Mouse (Mus musculus) lung, postnatal 4 days (tissue): ENCODE data around the gene Rbm18.

Source experiments
- DNase-seq, 2 experiments: peaks; one replicate each; pipeline ENCODE4 v3.0.0; 2021

Gene Rbm18

DNA sequence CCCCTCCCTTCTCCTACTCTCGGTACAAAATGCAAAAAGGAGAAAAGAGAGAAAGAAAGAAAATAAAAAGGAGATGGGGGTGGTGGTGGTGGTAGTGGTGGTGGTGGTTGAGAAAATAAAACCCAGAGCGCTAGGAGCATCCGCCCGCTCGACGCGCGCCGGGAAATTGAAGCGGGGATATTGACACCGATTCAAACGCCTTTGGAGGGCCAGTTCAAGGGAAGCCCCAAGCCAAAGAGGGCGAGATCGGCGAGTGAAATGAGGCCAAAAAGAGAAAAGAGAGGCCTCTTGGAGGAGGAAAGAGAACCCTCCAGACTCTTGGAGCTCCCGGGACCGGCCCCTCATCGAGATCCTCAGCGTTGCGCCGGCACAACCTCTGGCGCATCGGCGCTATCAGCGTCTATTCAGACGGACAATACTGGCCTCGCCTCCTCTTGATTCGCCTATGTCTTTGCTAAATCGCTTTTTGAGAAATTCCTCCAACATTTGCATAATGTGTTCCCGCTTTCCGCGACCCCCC lies 32.1 kb downstream of the Rbm18 start:
- no peak for DNase-seq

GRCm38 (mm10) chr2:36103555-36104367 lies 32.8 kb downstream of the Rbm18 start:
- DNase-seq: peak; percentile 24 to 32

- DNase-seq: no peak
Measured at GRCm38 (mm10) chr2:36103069-36103554, 33.5 kb downstream of the Rbm18 start.

DNA sequence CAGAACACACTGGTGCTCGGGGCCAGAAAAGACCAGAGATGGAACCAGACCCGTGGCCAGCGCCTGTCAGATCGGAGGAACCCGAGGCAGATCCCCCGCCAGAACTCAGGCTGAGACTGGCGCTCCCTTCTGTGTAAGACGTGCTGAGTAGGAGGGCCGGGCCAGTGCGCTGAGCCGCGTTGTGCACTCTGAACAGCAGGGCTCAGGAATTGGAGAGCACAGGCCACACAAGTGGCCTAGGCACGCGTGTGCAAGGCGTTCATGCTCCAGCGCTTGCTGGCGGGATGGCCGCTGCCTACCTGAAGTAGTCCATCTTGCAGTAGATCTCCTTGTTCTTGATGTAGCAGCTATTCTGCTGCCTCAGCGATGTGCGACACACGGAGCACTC lies 34.0 kb downstream of the Rbm18 start:
- peak; percentile 32 to 39 for DNase-seq

GRCm38 (mm10) chr2:36101866-36102558 lies 34.6 kb downstream of the Rbm18 start:
- no peak for DNase-seq

DNA sequence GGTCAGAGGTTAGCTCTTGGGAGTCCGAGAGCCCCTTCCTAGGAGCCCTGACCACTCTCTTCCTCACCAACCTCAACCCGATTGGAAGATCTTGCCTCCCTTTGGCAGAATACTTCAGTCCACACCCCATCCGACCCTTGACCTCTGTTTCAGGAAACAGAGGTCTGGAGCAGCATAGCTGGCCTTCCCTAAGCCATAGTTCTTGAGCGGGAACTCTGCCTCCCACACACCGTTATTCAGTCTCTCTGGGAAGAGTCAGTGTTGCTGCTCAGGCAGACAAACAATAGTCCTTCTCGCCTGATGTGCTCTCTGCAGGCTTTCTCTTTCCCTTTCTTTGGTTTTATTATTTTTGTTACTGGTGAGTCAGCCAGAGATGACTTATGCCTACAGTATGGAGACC lies 36.8 kb downstream of the Rbm18 start:
- no peak for DNase-seq

DNA sequence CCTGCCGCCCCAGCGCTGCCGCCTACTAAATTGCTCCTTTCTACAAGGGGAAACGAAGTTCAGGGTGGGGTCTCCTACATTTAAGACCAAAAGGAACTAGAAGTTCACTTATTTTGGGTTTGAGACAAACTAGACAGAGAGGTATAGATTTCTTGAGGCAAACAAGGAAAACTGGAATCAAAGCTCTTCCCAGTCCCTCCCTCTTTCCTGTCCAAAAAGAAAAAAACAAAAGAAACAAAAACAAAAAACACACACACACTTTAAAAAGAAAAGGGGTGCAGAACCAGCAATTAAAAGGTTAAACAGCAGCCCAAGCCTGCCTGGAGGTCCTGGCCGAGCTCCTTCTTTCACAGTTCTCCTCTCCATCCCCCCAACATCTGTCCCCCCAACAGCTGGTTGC lies 38.6 kb downstream of the Rbm18 start:
- no peak for DNase-seq

DNA sequence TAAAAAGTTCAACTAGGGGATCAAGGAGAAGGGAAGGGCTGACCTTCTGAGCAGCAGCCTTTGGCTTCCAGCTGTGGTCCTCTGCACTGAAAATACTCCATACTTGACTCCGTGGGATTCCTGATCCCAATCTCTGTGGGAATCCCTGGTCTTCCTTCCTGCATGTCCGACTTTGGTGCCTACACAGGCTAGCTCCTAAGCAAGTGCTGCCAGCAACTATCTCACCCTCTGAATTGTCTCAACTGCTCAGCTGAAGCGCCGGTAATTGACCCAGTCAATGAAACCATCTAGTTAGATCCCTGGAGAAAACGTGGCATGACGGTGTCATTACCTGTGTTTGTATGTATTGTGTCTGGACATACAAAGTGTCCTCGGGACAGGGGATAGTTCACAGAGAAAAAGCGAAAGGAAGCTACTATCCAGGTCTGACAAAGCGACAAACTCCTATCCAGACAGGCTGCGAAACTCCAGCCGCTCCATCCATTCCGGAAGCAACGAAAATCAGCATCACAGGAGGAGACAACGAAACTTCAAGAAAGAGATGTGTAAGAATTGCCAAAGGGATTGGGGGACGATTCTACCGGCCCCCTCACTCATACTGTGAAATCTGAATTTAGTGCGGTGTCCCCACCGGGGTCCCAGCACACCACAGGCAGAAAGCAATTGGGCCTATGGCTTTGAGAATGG lies 39.3 kb downstream of the Rbm18 start:
- no peak for DNase-seq

GRCm38 (mm10) chr2:36093914-36094475 lies 42.6 kb downstream of the Rbm18 start:
- no peak for DNase-seq

- DNase-seq: no peak
Measured at GRCm38 (mm10) chr2:36093301-36093700, 43.3 kb downstream of the Rbm18 start.

DNA sequence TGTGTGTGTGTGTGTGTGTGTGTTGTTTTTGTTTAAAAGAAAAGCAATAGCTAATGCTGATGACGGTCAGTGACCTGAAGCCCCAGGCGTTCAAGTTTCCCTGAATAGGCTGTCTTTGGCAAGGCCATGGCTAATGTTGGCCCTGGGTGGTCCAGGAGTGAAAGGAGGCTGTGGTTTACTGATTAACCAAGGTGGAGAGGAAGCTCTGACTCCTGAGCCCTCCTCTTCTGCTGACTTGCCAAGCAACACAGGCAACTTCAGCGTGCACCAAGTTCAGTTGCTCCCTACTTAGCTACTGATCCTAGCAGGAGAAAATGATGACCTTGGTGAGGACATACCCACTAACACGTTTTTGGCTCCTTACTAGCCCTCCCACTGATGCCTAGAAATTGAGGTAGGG lies 43.8 kb downstream of the Rbm18 start:
- no peak for DNase-seq

GRCm38 (mm10) chr2:36090853-36091741 lies 45.5 kb downstream of the Rbm18 start:
- peak; percentile 53 to 61 for DNase-seq

- no peak for DNase-seq
Measured at GRCm38 (mm10) chr2:36089190-36089589, 47.4 kb downstream of the Rbm18 start.

DNA sequence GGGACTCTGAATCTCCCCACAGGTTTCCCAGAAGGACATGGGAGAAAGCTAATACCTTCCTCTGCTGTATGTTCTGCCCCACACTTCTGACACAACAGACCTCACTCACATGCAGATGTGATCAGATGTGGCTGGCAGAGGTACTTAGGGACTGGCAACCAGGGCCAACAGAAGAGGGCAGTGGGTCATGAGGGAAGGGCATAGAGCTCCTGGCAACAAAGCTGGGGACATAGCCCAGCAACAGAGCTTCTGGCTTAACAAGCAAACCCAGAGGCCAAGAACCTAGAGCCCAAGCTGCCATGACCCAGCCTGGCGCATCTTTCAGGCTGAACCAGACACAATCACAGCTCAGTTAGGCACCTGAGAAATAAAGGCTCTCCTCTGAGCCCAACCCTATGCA lies 51.5 kb downstream of the Rbm18 start:
- DNase-seq: no peak

GRCm38 (mm10) chr2:36082802-36083580 lies 53.6 kb downstream of the Rbm18 start:
- no peak for DNase-seq

DNA sequence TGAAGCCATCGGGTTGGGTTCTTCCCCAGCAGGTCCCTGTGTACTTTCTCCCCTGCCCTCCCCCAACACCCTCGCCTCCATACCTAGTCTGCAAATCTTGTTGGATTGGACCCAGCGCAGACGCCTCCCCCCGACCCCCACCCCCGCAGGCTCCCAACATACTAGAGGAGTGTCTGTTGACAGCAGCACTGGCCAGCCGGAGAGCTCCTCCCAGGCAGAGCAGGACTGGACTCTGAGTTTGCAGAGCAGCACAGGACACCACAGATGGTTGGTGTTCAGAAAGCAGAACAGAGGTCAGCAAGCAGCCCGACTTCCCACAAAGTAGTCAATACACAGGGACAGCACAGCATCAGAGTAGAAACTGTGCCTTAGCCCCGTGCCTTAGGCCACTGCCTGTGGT lies 55.1 kb downstream of the Rbm18 start:
- DNase-seq: no peak

DNA sequence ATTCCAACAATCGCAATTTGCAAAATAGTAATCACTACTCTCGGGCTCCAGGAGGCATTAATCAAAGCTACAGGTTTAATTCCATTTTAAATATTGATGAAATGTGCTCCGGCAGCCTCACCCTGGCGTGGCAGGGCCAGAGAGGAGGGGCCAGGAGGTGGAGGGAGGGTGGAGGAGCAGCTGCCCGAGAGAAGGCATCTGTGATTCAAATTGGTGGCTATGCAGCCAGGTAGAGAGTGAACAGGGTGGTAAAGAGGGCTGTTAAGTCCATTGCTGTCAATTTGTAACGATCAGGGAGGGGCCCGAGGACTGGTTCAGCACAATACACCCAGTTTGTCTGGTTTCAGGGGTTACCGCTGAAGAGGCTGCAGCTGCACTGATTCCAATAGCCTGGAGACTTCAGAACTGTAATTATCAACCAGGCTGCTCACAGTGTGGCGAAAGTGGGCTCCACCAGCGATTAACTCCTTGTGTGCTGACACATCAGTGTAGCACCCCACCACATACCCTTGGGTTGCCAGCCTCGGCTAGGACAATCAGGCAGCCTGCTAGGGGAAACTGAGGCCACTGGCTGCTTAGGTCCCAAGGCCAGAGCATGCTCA lies 59.3 kb downstream of the Rbm18 start:
- no peak for DNase-seq

- DNase-seq: no peak
Measured at GRCm38 (mm10) chr2:36075210-36075609, 61.4 kb downstream of the Rbm18 start.

DNA sequence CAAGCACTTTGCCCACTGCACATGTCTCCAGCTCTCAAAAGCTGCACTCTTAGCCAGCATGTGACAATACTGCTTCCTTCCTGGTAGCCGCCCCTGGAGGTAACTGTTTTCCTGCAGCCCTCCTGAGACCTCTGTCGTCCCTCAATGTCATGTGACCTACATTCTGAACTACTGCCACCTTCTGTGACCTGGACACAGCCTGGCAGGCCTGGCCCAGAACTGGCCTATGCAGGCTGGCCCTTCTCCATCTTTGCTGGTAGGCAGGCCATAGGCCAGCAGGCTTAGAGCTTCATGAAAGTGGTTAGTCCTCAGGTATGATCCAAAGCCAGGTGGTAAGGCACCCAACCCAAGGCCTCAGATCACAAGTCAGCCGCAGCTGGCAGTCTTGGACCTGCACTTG lies 62.8 kb downstream of the Rbm18 start:
- no peak for DNase-seq

- DNase-seq: no peak
Measured at GRCm38 (mm10) chr2:36071660-36072305, 64.8 kb downstream of the Rbm18 start.
